Mouse (Mus musculus) megakaryocyte progenitor cell, adult 5-6 weeks (primary cell): Measurements from ENCODE around the gene Ascc1. TPM values are rescaled to one million over a fixed set of nuclear protein-coding genes. Genes with fewer than 3 reads are reported as not detected.

Experiments
- ATAC-seq: replicated peaks from 2 replicates; pipeline ENCODE4 v1.8.0; 2016; ENCODE audit warnings: mild to moderate bottlenecking, moderate TSS enrichment, inconsistent platforms; ENCODE audit not compliant: poor library complexity
- total RNA-seq, 2 experiments: library from RNA; stranded (forward) in 1 of 2; stranded (reverse) in 1 of 2; fragments of 157-497, 149-512 nt in 1 of 2; fragments of 200-1000 nt in 1 of 2; gene quantifications; 2 replicates each; pipeline versions ENCODE4 v1.2.3 to v1.2.4; 2015 to 2017

The Ascc1 gene
- total RNA-seq, 2 experiments from 2014 or later: 33.2 to 38.3 TPM

- ATAC-seq: no peak
Observed at GRCm38 (mm10) chr10:60005264-60005663, 2.7 kb downstream of the Ascc1 start.

DNA sequence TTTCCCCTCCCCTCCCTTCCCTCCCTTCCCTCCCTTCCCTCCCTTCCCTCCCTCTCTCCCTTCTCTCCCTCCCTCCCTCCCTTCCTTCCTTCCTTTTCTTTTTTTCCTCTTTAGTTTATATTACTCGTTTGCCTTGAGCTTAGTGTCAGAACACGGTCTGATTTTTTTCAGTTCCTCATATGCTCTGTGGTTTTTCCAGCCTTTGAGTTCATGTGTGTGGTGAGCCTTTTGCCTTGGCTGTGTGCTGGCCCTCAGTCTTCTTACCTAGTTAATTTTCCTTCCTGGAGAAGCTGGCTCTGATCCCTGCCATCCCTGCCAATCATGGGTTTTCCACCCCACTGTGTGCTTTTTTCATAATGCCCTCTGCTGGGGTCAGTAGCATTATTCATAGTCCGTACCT, 6.5 kb downstream of the Ascc1 start:
- ATAC-seq: peak; percentile 68

DNA sequence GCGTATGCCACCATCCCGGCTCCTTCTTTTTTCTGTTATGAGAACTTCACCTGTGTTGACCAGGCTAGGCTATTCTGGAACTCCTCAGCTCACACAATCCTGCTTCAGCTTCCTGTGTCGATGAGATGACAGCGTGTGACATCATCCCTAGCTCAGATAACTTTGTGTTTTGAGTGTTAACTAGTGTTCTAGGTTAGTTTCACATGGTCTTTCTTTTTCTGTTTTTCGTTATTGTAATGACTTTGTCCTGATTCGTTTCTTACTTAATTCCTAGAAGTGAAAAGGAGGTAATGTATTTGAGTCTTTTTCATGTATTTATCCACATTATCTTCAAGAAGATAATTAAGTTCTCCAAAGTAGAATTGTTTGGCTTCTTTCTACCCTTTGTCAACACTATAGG, 13.6 kb downstream of the Ascc1 start:
- ATAC-seq: no peak

DNA sequence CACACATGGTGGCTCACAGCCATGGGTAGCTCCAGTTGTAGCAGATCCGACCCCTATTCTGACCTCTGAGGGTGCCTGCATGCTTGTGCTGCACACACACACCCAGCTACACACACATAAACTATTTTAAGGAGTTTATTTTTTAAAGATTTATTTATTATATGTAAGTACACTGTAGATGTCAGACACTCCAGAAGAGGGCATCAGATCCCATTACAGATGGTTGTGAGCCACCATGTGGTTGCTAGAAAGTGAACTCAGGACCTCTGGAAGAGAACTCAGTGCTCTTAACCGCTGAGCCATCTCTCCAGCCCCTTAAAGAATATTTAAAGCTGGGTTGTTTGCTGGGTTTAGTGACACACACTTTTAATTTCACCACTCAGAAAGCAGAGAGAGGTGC, 16.7 kb downstream of the Ascc1 start:
- ATAC-seq: no peak

DNA sequence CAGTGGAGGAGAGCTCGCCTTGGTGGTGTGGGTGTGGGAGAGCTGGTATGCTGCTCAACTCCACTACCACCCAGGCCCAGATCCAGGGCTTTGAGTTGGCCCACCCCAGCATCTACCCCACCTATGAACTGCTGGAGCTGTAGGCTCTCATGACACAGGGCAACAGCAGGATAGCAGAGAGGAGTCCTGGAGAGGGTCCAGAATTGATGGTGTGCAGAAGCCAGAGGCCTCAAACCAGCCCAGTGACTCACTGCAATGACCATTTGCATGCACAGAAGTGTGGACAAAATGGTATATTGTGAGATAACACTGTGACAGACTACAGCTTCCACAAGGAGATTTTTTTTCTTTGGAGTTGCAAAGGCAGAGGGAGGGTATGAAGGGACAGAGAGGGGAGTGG, 21.1 kb downstream of the Ascc1 start:
- no peak for ATAC-seq

DNA sequence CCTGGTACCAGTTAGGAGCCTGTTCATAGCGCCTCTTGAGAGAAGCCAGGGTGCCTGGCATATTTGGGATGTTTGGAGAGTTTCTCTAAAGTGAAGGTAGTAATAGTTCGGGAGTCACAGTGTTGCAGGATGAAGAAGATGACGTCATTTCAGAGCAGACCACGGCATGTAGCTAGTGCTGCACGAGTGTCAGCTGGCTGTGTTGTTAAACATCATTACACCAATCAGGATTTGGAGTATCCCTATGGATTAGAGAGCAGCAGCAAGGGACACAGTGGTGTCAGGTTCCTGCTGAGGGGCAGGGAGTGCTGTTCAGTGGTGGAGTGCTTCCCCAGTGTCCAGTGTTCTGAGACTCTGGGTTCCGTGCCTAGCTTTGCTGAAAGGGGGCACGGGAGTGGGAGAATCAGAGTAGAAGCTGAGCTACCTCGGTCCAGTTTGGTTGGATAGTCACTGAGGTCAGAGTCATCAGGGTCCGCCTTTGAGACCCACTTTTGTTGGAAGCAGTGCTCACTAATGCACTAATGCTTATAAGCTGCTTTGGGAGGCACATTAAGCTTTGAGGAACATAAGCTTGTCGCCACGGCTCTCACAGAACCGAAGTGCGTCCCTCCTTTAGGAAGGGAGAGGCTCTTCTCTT, 24.3 kb downstream of the Ascc1 start:
- no peak for ATAC-seq

GRCm38 (mm10) chr10:60027619-60028084, 25.0 kb downstream of the Ascc1 start:
- ATAC-seq: no peak

DNA sequence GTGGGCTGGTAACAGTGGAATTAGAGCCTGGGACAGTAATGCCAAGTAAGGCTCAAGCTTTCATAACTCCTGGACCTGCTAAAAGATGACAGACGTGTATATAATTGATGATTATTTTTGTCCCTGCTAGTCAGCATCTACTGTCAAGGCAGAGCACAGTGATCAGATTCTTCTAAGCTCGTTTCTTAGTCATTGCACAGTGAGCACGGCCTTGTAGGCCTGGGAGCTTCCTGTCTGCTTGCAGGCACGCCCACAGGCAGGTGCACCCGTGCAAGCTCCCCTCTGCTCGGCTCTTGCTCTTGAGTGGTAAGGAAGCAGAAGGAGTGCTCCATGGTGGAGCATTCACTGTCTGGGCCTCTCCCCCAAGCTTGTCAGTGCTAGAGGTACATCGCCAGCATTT, 25.6 kb downstream of the Ascc1 start:
- no peak for ATAC-seq

DNA sequence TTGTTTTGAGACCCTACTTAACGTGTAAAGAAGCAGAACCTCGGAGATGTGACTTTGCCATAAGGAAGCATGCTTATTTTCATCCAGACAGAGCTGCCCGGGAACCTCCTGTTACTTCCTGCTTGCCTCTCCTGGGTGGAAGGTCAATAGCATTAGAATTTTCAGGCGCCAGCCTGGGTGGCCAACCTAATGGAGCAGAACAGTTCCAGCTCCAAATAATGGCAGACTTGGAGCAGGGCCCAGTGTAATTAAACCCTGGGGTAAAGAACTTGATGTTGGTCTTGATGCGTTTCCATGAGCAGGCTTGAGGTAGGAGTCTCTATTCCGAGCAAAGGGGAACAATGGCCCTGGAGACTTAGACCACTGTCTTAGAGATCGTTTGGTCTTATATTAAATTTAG, 26.4 kb downstream of the Ascc1 start:
- no peak for ATAC-seq

DNA sequence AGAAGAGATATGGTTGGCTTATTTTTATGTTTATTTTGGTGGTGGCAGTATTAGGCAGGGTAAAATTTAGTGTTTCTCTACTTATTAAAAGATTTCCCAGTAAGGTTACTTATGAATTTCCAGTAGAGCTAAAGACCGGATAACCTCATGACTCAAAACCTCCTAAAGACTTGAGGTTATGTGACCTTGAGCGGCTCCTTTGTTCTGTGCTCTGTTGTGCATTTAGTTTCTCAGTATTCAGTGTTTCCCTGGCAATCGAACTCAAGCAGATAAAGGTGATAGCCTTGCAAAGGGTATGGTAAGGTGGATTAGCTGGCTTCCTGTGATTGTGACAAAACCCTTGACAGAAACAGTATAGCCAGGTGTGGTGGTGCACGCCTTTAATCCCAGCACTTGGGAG, 26.8 kb downstream of the Ascc1 start:
- no peak for ATAC-seq

DNA sequence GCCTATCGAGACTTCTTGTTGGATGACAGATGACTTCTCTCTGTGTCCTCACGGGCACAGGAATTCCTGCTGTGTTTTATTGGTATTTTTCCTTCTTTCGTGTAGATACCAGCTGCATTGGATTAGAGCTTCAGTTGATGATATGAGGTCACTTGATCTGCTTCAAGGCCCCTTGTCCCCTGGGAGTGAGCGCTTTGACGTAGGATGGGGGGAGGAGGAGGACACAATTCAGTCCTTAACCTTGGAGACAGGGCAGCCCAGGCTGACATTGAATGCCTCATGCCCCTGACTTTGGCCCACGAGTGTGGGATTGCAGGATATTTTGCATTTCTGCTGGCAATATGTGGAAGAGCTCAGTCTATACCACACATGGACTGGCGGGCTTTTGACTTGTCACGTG, 29.0 kb downstream of the Ascc1 start:
- no peak for ATAC-seq

GRCm38 (mm10) chr10:60031985-60032384, 29.4 kb downstream of the Ascc1 start:
- ATAC-seq: no peak

DNA sequence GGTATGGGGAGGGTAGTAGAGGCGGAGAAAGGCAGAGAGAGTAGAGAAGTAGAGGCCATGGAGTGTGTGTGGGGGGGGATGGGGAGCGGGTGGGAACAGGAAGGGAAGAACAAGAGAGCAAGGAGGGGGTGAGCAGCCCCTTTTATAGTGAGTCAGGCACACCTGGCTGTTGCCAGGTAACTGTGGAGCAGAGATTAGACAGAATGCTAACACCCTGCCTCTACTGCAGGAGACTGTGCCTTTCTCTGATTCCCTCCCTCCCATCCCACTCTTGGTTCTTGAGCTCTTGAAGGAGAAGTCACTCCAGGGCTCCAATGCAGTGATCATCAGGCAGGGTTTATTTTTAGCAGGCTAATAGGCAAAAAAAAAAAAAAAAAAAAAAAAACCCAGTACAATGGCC, 30.0 kb downstream of the Ascc1 start:
- ATAC-seq: no peak

DNA sequence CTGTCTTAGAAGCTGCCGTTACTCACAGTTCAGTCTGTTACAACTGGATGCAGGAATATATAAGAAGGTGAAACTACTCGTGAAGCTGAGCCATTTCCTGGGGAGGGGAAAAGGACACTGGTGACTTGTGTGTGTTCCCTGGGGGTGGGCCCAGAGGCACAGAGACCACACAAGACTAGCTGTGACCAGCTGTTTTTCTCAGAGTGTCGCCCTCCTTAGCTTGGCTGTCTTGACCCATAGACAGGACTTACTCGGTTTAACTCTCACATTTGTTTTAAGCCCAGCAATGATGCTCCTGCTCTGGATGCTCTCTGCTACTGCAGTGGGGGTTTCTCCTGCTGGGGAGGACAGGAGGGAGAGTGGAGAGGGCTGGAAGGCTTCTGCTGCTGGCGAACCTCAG, 30.5 kb downstream of the Ascc1 start:
- no peak for ATAC-seq

DNA sequence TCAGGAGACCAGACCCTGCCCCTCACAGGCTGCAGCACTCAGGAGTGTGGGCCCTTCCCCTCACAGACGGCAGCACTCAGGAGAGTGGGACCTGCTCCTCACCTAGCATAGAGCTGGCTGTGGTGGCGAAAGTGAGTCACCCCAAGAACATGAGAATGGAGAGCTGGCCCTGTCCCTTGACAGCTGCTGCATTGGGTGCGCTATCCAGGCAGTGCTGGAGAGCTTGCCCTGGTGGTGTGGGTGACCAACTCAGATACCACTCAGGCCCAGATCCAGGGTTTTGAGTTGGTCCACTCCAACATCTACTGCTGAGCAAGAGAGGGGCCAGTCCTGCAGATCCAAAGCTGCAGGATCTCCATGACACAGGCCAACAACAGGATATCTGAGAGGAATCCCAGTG, 32.0 kb downstream of the Ascc1 start:
- no peak for ATAC-seq

- peak; percentile 63 for ATAC-seq
Observed at GRCm38 (mm10) chr10:60035744-60036143, 33.1 kb downstream of the Ascc1 start.

GRCm38 (mm10) chr10:60042350-60042922, 39.8 kb downstream of the Ascc1 start:
- no peak for ATAC-seq

- no peak for ATAC-seq
Observed at GRCm38 (mm10) chr10:60046696-60047095, 44.1 kb downstream of the Ascc1 start.

- ATAC-seq: no peak
Observed at GRCm38 (mm10) chr10:60050581-60050980, 48.0 kb downstream of the Ascc1 start.

DNA sequence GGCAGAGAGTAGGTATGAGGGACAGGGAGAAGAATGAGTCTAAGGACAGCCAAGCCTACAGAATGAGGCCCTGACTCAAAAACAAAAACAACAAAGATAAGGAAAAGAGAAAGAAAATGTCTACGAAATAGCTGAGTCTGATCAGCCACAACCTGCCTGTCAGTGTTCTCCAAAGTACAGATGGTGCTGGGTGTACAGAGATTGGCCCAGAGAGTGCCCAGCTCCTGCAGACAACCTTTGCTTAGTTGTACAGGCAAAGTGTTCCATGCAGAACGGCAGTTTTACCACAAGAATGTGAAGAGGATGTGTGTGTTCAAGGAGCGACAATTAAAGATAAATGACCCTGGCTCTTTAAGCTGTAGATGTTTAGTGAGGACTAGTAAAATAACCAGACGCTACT, 50.5 kb downstream of the Ascc1 start:
- peak; percentile 76 for ATAC-seq

DNA sequence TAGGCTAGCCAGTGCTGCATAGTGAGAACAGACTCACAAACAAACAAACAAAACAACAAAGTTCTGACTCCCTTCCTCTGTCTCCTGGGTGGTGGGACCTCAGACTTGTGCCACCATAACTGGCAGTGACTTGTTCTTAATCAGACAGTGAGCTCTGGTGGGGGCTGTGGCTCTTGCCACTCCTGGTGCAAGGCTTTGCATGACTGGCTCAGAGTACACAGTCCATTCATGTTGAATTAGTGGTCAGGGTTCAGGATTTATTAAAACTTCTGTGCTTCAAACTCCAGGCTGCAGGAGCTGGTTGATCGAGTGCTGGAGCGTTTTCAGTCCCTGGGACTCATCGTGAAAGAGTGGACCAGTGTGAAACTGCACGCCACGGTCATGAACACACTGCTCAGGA, 59.6 kb downstream of the Ascc1 start:
- ATAC-seq: no peak

- no peak for ATAC-seq
Observed at GRCm38 (mm10) chr10:60062931-60063330, 60.3 kb downstream of the Ascc1 start.

- ATAC-seq: peak; percentile 86
Observed at GRCm38 (mm10) chr10:60066524-60066923, 63.9 kb downstream of the Ascc1 start.
